ENCODE assay signal across 8 mouse cellular contexts in genomic region chr4:119460296-119460695, GRCm38 (mm10). TPM values are rescaled to one million over a fixed set of nuclear protein-coding genes. Genes with fewer than 3 reads are reported as not detected.
A peak's percentile ranks its signal among the peaks of the same experiment; 100 is the strongest.
DNase-seq lines count a peak whose midpoint lies in the region; ATAC-seq and TF ChIP-seq lines count a peak whose summit lies in the region.

No protein-coding gene starts in this region.

- H3K27me3 ChIP-seq in kidney, embryonic 14.5 days (ENCODE audit: control insufficient read depth, insufficient read depth, low read length): no peaks in the 10 kb centered on the region
- peaks cover 16% of the 10 kb centered on the region for H3K27me3 ChIP-seq in C2C12 (ENCODE audit: control insufficient read depth, insufficient read depth, insufficient read length)
- H3K27me3 ChIP-seq in forebrain, embryonic 15.5 days: no peaks in the 10 kb centered on the region
- no peaks in the 10 kb centered on the region for H3K27me3 ChIP-seq in neural tube, embryonic 15.5 days (replicated peaks)

- no peak overlapping the region for H3K9ac ChIP-seq in kidney, embryonic 14.5 days (ENCODE audit: low read depth, low read length)
- H3K9ac ChIP-seq in forebrain, embryonic 15.5 days (replicated peaks): no peak overlapping the region
- H3K9ac ChIP-seq in neural tube, embryonic 15.5 days (replicated peaks): no peak overlapping the region

- no peak overlapping the region for H3K27ac ChIP-seq in kidney, embryonic 14.5 days (ENCODE audit: low read depth, low read length)
- peak overlapping the region; percentile 96 for H3K27ac ChIP-seq in forebrain, embryonic 15.5 days (replicated peaks)
- peak overlapping the region; percentile 88 for H3K27ac ChIP-seq in neural tube, embryonic 15.5 days (replicated peaks)

- WGBS in kidney, embryonic 14.5 days: 61% methylated on average over 5 of the region's 5 CpGs
- WGBS in forebrain, embryonic 15.5 days: 43% methylated on average over 5 of the region's 5 CpGs
- WGBS in neural tube, embryonic 15.5 days: 45% methylated on average over 5 of the region's 5 CpGs

- no peak overlapping the region for H3K4me2 ChIP-seq in kidney, embryonic 14.5 days (replicated peaks; ENCODE audit: low read depth, low read length)
- peak overlapping the region; percentile 33 for H3K4me2 ChIP-seq in forebrain, embryonic 15.5 days (replicated peaks)
- peak overlapping the region; percentile 38 for H3K4me2 ChIP-seq in neural tube, embryonic 15.5 days

- TF ChIP-seq CTCF in C2C12 (IDR thresholded peaks at IDR 0.05; ENCODE audit: control insufficient read depth, insufficient read depth, insufficient read length): peak; percentile 1
- peak; percentile 51; the same call in 1 of the 2 replicates for TF ChIP-seq CTCF in brain, embryonic 14.5 days (IDR thresholded peaks at IDR 0.05; ENCODE audit: borderline replicate concordance, extremely low read depth, insufficient read depth, insufficient read length)

- peaks cover 13% of the 10 kb centered on the region; the same call in 1 of the 2 replicates for H3K4me1 ChIP-seq in kidney, embryonic 14.5 days (ENCODE audit: control insufficient read depth, insufficient read depth, low read length)
- peaks cover 44% of the 10 kb centered on the region for H3K4me1 ChIP-seq in forebrain, embryonic 15.5 days
- H3K4me1 ChIP-seq in neural tube, embryonic 15.5 days: peaks cover 40% of the 10 kb centered on the region

- no peak overlapping the region for H3K4me3 ChIP-seq in kidney, embryonic 14.5 days (ENCODE audit: low read length)
- no peak overlapping the region for H3K4me3 ChIP-seq in C2C12 (ENCODE audit: insufficient read depth, poor library complexity, severe bottlenecking)
- H3K4me3 ChIP-seq in forebrain, embryonic 15.5 days: peak overlapping the region; percentile 12
- no peak overlapping the region for H3K4me3 ChIP-seq in neural tube, embryonic 15.5 days (replicated peaks)

- no peak overlapping the region for H3ac ChIP-seq in C2C12 (ENCODE audit: control insufficient read depth, insufficient read length, low read depth)

- no peaks in the 10 kb centered on the region for H3K79me3 ChIP-seq in C2C12 (ENCODE audit: low read depth)

- no peaks in the 10 kb centered on the region for H3K36me3 ChIP-seq in kidney, embryonic 14.5 days (ENCODE audit: control insufficient read depth, insufficient read depth, low read length)
- no peaks in the 10 kb centered on the region for H3K36me3 ChIP-seq in C2C12 (ENCODE audit: control insufficient read depth, insufficient read depth)
- no peaks in the 10 kb centered on the region for H3K36me3 ChIP-seq in forebrain, embryonic 15.5 days
- no peaks in the 10 kb centered on the region for H3K36me3 ChIP-seq in neural tube, embryonic 15.5 days

- intact Hi-C loops in gastrocnemius, postnatal 36 days (cut with DNase I): no loop called here

- no peak for TF ChIP-seq POLR2A in brain, embryonic 14.5 days (IDR thresholded peaks at IDR 0.05; ENCODE audit: borderline replicate concordance, extremely low read depth, insufficient read depth, insufficient read length, poor library complexity, severe bottlenecking)

- ATAC-seq in kidney, embryonic 14.5 days (ENCODE audit: low FRiP score, low TSS enrichment): no peak
- peak; percentile 14; the same call in 1 of the 2 replicates for ATAC-seq in forebrain, embryonic 15.5 days (replicated peaks)
- ATAC-seq in neural tube, embryonic 15.5 days (ENCODE audit: low FRiP score): no peak

- H3K9me3 ChIP-seq in kidney, embryonic 14.5 days (ENCODE audit: control insufficient read depth, low read length): no peaks in the 10 kb centered on the region
- H3K9me3 ChIP-seq in forebrain, embryonic 15.5 days: no peaks in the 10 kb centered on the region
- no peaks in the 10 kb centered on the region for H3K9me3 ChIP-seq in neural tube, embryonic 15.5 days (replicated peaks)

- H3K79me2 ChIP-seq in C2C12 (ENCODE audit: control insufficient read depth, insufficient read depth): no peaks in the 10 kb centered on the region

- DNase-seq in kidney, adult 11 months: peak; percentile 24
- DNase-seq in brain, embryonic 14.5 days (ENCODE audit: low read depth): peak; percentile 83
- peak; percentile 62 to 68 for DNase-seq in kidney, postnatal 4 days
- DNase-seq in gastrocnemius, postnatal 36 days: no peak

TF ChIP-seq in C2C12, 6 proteins besides CTCF, POLR2A, EP300 and RAD21:
- TF ChIP-seq CEBPB (IDR thresholded peaks at IDR 0.05; ENCODE audit: low read depth) (no peak), FOSL1 (IDR thresholded peaks at IDR 0.05; ENCODE audit: insufficient read depth, low read length, poor library complexity, severe bottlenecking) (no peak), MYOG (IDR thresholded peaks at IDR 0.05; ENCODE audit: control insufficient read depth, extremely low read depth, insufficient read length) (no peak), MAX (IDR thresholded peaks at IDR 0.05) (no peak), MYOD1 (IDR thresholded peaks at IDR 0.05; ENCODE audit: control insufficient read depth, insufficient read length, low read depth) (no peak), USF1 (IDR thresholded peaks at IDR 0.05; ENCODE audit: low read depth) (no peak)

RNA-seq across cellular contexts. Expression of gene Rimkla, which starts 32.1 kb away (rescaled TPM):
- 1.4 and 2.3 TPM in 2 replicates for polyA plus RNA-seq in kidney, embryonic 14.5 days (2014; fragmentation: Nextera tagmentation; extraction: Ambion mirVana)
- polyA plus RNA-seq in C2C12 (2012; fragmentation: generic; extraction: Trizol): not detected
- polyA plus RNA-seq in brain, embryonic 14.5 days (2012; rRNA removed): 15.6 and 22.0 TPM in 2 replicates
- 19.1 and 20.3 TPM in 2 replicates for polyA plus RNA-seq in forebrain, embryonic 15.5 days (2015; fragmentation: Nextera tagmentation; extraction: Ambion mirVana)
- polyA plus RNA-seq in neural tube, embryonic 15.5 days (2015; fragmentation: Nextera tagmentation; extraction: Ambion mirVana): 26.6 and 29.9 TPM in 2 replicates
- total RNA-seq in gastrocnemius, postnatal 36 days (2021): not detected

RNA-seq across cellular contexts. Expression of gene Zmynd12, which starts 37.7 kb away (rescaled TPM):
- 0.53 and 0.86 TPM in 2 replicates for polyA plus RNA-seq in kidney, embryonic 14.5 days (2014; fragmentation: Nextera tagmentation; extraction: Ambion mirVana)
- not detected for polyA plus RNA-seq in C2C12 (2012; fragmentation: generic; extraction: Trizol)
- polyA plus RNA-seq in brain, embryonic 14.5 days (2012; rRNA removed): 0.37 and 0.53 TPM in 2 replicates
- polyA plus RNA-seq in forebrain, embryonic 15.5 days (2015; fragmentation: Nextera tagmentation; extraction: Ambion mirVana): 0.27 and 0.57 TPM in 2 replicates
- 0.44 and 0.46 TPM in 2 replicates for polyA plus RNA-seq in neural tube, embryonic 15.5 days (2015; fragmentation: Nextera tagmentation; extraction: Ambion mirVana)
- not detected for total RNA-seq in gastrocnemius, postnatal 36 days (2021)

RNA-seq across cellular contexts. Expression of gene Ppcs, which starts 38.1 kb away (rescaled TPM):
- 48.9 and 51.5 TPM in 2 replicates for polyA plus RNA-seq in kidney, embryonic 14.5 days (2014; fragmentation: Nextera tagmentation; extraction: Ambion mirVana)
- 17.9 TPM for polyA plus RNA-seq in C2C12 (2012; fragmentation: generic; extraction: Trizol)
- 10.4 and 12.1 TPM in 2 replicates for polyA plus RNA-seq in brain, embryonic 14.5 days (2012; rRNA removed)
- 16.7 and 17.7 TPM in 2 replicates for polyA plus RNA-seq in forebrain, embryonic 15.5 days (2015; fragmentation: Nextera tagmentation; extraction: Ambion mirVana)
- 21.8 and 28.5 TPM in 2 replicates for polyA plus RNA-seq in neural tube, embryonic 15.5 days (2015; fragmentation: Nextera tagmentation; extraction: Ambion mirVana)
- 1 to 10 TPM; 3.8 to 4.9 TPM for total RNA-seq in gastrocnemius, postnatal 36 days (2021)

RNA-seq across cellular contexts. Expression of gene Ccdc30, which starts 45.0 kb away (rescaled TPM):
- polyA plus RNA-seq in kidney, embryonic 14.5 days (2014; fragmentation: Nextera tagmentation; extraction: Ambion mirVana): 8.7 and 9.2 TPM in 2 replicates
- polyA plus RNA-seq in C2C12 (2012; fragmentation: generic; extraction: Trizol): 0.22 TPM
- 8.7 and 11.3 TPM in 2 replicates for polyA plus RNA-seq in brain, embryonic 14.5 days (2012; rRNA removed)
- 10.6 and 13.0 TPM in 2 replicates for polyA plus RNA-seq in forebrain, embryonic 15.5 days (2015; fragmentation: Nextera tagmentation; extraction: Ambion mirVana)
- polyA plus RNA-seq in neural tube, embryonic 15.5 days (2015; fragmentation: Nextera tagmentation; extraction: Ambion mirVana): 20.2 and 22.0 TPM in 2 replicates
- under 1 TPM; 0.20 to 0.28 TPM for total RNA-seq in gastrocnemius, postnatal 36 days (2021)

Comparison
In these comparisons a context has a peak if more than half of its experiments do, and no peak if none do; other contexts are left out.
1. DNase-seq: peak in kidney, adult 11 months (single experiment), brain, embryonic 14.5 days (single experiment) and kidney, postnatal 4 days (2 of 2); none in gastrocnemius, postnatal 36 days (0 of 2).